Mouse (Mus musculus) lung, embryonic 16.5 days (tissue): ENCODE results near the gene Plppr5. TPM values are rescaled to one million over a fixed set of nuclear protein-coding genes. Genes with fewer than 3 reads are reported as not detected.
A peak's percentile ranks its signal among the peaks of the same experiment; 100 is the strongest.

Experiments used
- ATAC-seq: fragments of 200-750 bp; cut with Nextera tagmentation; 2 replicates; pipeline ENCODE4 v1.8.0; 2017; ENCODE audit warnings: low read depth, mild to moderate bottlenecking, moderate library complexity
- H3K27ac ChIP-seq: fragments of 300-500 bp; sonication (generic); 2 replicates; pipeline ENCODE4 v1.5.1; 2014; ENCODE audit warnings: mild to moderate bottlenecking, control low read depth, low read length
- H3K27me3 ChIP-seq: fragments of 300-500 bp; sonication (generic); 2 replicates; pipeline ENCODE4 v1.6.1; 2014; ENCODE audit warnings: low read depth, low read length, mixed read lengths; ENCODE audit not compliant: control insufficient read depth, insufficient read depth
- H3K36me3 ChIP-seq: fragments of 300-500 bp; sonication (generic); 2 replicates; pipeline ENCODE4 v1.6.1; 2014; ENCODE audit warnings: low read length; ENCODE audit not compliant: control insufficient read depth, insufficient read depth
- H3K4me1 ChIP-seq: fragments of 300-500 bp; sonication (generic); replicated peaks from 2 replicates; pipeline ENCODE4 v1.6.1; 2014; ENCODE audit warnings: low read length, mixed read lengths; ENCODE audit not compliant: control insufficient read depth, insufficient read depth
- H3K4me2 ChIP-seq: fragments of 300-500 bp; sonication (generic); 2 replicates; pipeline ENCODE4 v1.6.1; 2014; ENCODE audit warnings: low read depth, low read length, control low read depth
- H3K4me3 ChIP-seq: fragments of 300-500 bp; sonication (generic); 2 replicates; pipeline ENCODE4 v1.5.1; 2014; ENCODE audit warnings: mild to moderate bottlenecking, low read length, control low read depth
- H3K9ac ChIP-seq: fragments of 300-500 bp; sonication (generic); 2 replicates; pipeline ENCODE4 v1.6.1; 2014; ENCODE audit warnings: low read length, control low read depth
- H3K9me3 ChIP-seq: fragments of 300-500 bp; sonication (generic); 2 replicates; pipeline ENCODE4 v1.6.1; 2016; ENCODE audit warnings: low read length; ENCODE audit not compliant: control insufficient read depth
- WGBS: fragments of 180-500 bp; shearing (Covaris S2); extraction: QIAGEN DNeasy Blood & Tissue Kit; methylation state at CpG from one replicate; pipeline ENCODE4 v1.1.7; 2014; 5-methylcytosine and 5-hydroxymethylcytosine counted together
- polyA plus RNA-seq: library from polyadenylated mRNA; unstranded; fragments of >200 nt; fragmentation: Nextera tagmentation; extraction: Ambion mirVana; gene quantifications from 2 replicates; pipeline ENCODE4 v1.2.1, GENCODE M21; 2015

Gene Plppr5
- polyA plus RNA-seq, 1 experiment from 2014 or later: 0.80 TPM

GRCm38 (mm10) chr3:117603458-117603857, 28.8 kb downstream of the Plppr5 start:
- 67% methylated on average over 2 of the region's 2 CpGs for WGBS
- no peaks in the 10 kb centered on the region for H3K4me1 ChIP-seq
- H3K4me2 ChIP-seq: no peak overlapping the region
- H3K27me3 ChIP-seq: no peaks in the 10 kb centered on the region
- no peaks in the 10 kb centered on the region for H3K9me3 ChIP-seq
- no peak overlapping the region for H3K9ac ChIP-seq
- no peak overlapping the region for H3K27ac ChIP-seq
- ATAC-seq: no peak
- no peak overlapping the region for H3K4me3 ChIP-seq
- no peaks in the 10 kb centered on the region for H3K36me3 ChIP-seq

GRCm38 (mm10) chr3:117606383-117606782, 31.7 kb downstream of the Plppr5 start:
- Histone ChIP-seq H3K36me3 (no peaks in the 10 kb centered on the region), H3K27ac (no peak overlapping the region; the same call in 1 of the 2 replicates), H3K4me3 (no peak overlapping the region), H3K4me1 (no peaks in the 10 kb centered on the region), H3K9ac (no peak overlapping the region), H3K9me3 (no peaks in the 10 kb centered on the region), H3K4me2 (no peak overlapping the region), H3K27me3 (no peaks in the 10 kb centered on the region)
- peak; percentile 59; the same call in 1 of the 2 replicates for ATAC-seq

- H3K36me3 ChIP-seq: no peaks in the 10 kb centered on the region
- H3K9me3 ChIP-seq: no peaks in the 10 kb centered on the region
- no peak overlapping the region for H3K4me2 ChIP-seq
- 54% methylated on average over 5 of the region's 5 CpGs for WGBS
- H3K4me3 ChIP-seq: no peak overlapping the region
- H3K4me1 ChIP-seq: no peaks in the 10 kb centered on the region
- no peak overlapping the region for H3K27ac ChIP-seq
- no peaks in the 10 kb centered on the region for H3K27me3 ChIP-seq
- ATAC-seq: 0 out of 2 replicates have a peak, but pooled peaks have one; percentile 31
- no peak overlapping the region for H3K9ac ChIP-seq
These were observed 36.8 kb downstream of the Plppr5 start for GRCm38 (mm10) chr3:117611453-117611852.

GRCm38 (mm10) chr3:117614856-117615255, 40.2 kb downstream of the Plppr5 start:
- no peaks in the 10 kb centered on the region for H3K27me3 ChIP-seq
- 65% methylated on average over 1 of the region's 1 CpGs for WGBS
- no peaks in the 10 kb centered on the region for H3K9me3 ChIP-seq
- no peak overlapping the region for H3K4me2 ChIP-seq
- H3K27ac ChIP-seq: no peak overlapping the region
- no peak overlapping the region for H3K4me3 ChIP-seq
- ATAC-seq: no peak
- H3K9ac ChIP-seq: no peak overlapping the region
- no peaks in the 10 kb centered on the region for H3K4me1 ChIP-seq
- H3K36me3 ChIP-seq: no peaks in the 10 kb centered on the region

GRCm38 (mm10) chr3:117625257-117626001, 50.8 kb downstream of the Plppr5 start:
- Histone ChIP-seq H3K27ac (no peak overlapping the region), H3K27me3 (no peaks in the 10 kb centered on the region), H3K4me1 (no peaks in the 10 kb centered on the region), H3K36me3 (no peaks in the 10 kb centered on the region), H3K4me3 (no peak overlapping the region), H3K9ac (no peak overlapping the region), H3K4me2 (no peak overlapping the region), H3K9me3 (no peaks in the 10 kb centered on the region)
- 90% methylated on average over 13 of the region's 13 CpGs for WGBS
- ATAC-seq: no peak

- ATAC-seq: no peak
- Histone ChIP-seq H3K4me3 (no peak overlapping the region), H3K27ac (no peak overlapping the region), H3K4me2 (no peak overlapping the region), H3K9ac (no peak overlapping the region), H3K9me3 (no peaks in the 10 kb centered on the region), H3K36me3 (no peaks in the 10 kb centered on the region), H3K4me1 (no peaks in the 10 kb centered on the region), H3K27me3 (no peaks in the 10 kb centered on the region)
- WGBS: 68% methylated on average over 3 of the region's 3 CpGs
These were observed 54.2 kb downstream of the Plppr5 start for GRCm38 (mm10) chr3:117628799-117629198.

GRCm38 (mm10) chr3:117630332-117630731, 55.7 kb downstream of the Plppr5 start:
- ATAC-seq: no peak
- H3K36me3 ChIP-seq: no peaks in the 10 kb centered on the region
- no peaks in the 10 kb centered on the region for H3K4me1 ChIP-seq
- no peak overlapping the region for H3K27ac ChIP-seq
- H3K9me3 ChIP-seq: no peaks in the 10 kb centered on the region
- WGBS: 42% methylated on average over 2 of the region's 2 CpGs
- no peaks in the 10 kb centered on the region for H3K27me3 ChIP-seq
- H3K9ac ChIP-seq: no peak overlapping the region
- H3K4me3 ChIP-seq: no peak overlapping the region
- no peak overlapping the region for H3K4me2 ChIP-seq

GRCm38 (mm10) chr3:117648612-117649011, 74.0 kb downstream of the Plppr5 start:
- no peak overlapping the region for H3K4me3 ChIP-seq
- H3K36me3 ChIP-seq: no peaks in the 10 kb centered on the region
- H3K9me3 ChIP-seq: no peaks in the 10 kb centered on the region
- 46% methylated on average over 8 of the region's 8 CpGs for WGBS
- H3K4me2 ChIP-seq: no peak overlapping the region
- ATAC-seq: no peak
- H3K9ac ChIP-seq: no peak overlapping the region
- no peak overlapping the region for H3K27ac ChIP-seq
- no peaks in the 10 kb centered on the region for H3K27me3 ChIP-seq
- no peaks in the 10 kb centered on the region for H3K4me1 ChIP-seq

- Histone ChIP-seq H3K27me3 (no peaks in the 10 kb centered on the region), H3K9ac (no peak overlapping the region), H3K4me2 (no peak overlapping the region), H3K36me3 (no peaks in the 10 kb centered on the region), H3K27ac (no peak overlapping the region), H3K4me1 (no peaks in the 10 kb centered on the region), H3K9me3 (no peaks in the 10 kb centered on the region), H3K4me3 (no peak overlapping the region)
- no peak for ATAC-seq
- WGBS: 70% methylated on average over 1 of the region's 1 CpGs
These were observed 89.7 kb downstream of the Plppr5 start for GRCm38 (mm10) chr3:117664316-117664715.
